Mouse (Mus musculus) Muller cell, postnatal 12 days (primary cell): ENCODE measurements at regions not wholly inside any gene's neighbourhood (a gene's known extent, or its start where the extent isn't known, plus 50 kb on each side); places are given as distances from the start of the nearest gene placed in this dataset.

Source experiments
- DNase-seq: peaks from one replicate; pipeline ENCODE4 v3.0.0-alpha.2; 2015; ENCODE audit errors: inconsistent ontology term

DNA sequence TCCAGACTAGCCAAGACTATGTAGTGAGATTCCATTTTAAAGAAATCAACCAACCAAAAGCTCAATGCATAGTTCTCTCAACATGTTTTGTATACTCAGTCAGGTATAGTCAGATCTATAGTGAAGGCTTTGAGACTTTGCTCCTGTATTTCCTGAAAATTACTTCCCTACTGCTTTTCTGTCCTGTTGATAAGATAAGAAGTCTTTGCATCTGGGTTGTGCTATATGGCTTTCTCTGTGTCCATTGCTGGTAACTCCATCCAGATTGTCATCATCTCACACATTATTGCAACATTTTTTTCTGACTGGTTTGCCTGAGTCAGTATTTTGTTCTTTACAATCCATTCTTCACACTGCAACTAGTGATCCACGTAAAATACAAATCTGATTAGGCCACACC is 74.0 kb downstream of the Agtr2 start:
- DNase-seq = no peak

DNA sequence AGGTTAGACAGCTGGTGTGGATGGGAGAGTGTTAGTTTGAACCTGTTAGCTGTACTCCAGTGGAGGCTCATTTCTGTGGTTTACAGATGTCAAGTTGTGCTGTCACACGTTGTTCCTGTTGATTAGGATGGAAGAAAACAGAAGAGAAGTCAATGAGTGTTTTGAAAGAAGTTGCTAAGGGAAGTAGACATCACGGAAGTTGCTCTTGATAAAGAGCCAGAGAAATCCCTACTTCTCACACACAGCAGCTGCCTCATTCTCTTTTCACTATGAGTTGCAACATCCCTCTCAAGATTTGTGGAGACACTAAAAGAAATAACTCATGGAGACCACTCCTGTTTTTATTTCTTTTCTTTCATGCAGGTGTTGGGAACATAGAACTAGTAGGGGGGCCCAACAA is 82.3 kb downstream of the Agtr2 start:
- no peak for DNase-seq

DNA sequence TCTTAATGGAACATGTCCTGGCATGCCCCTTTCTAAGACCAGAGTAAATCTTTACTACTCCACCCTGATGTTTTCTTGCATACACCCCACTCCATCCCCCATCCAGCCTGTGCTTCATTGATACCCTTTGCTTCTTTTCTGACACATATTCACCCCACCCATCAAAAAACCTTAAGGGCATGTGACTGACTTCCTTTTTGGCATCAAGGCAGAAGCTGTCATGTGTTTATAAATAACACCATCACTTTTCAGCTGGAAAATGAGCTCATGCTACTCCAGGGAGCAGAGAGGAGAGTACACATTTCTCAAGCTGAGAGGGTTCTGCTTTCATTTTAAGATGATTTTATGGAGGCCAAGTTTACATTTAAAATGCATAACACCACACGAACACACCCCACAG is 83.2 kb downstream of the Agtr2 start:
- DNase-seq = no peak

DNA sequence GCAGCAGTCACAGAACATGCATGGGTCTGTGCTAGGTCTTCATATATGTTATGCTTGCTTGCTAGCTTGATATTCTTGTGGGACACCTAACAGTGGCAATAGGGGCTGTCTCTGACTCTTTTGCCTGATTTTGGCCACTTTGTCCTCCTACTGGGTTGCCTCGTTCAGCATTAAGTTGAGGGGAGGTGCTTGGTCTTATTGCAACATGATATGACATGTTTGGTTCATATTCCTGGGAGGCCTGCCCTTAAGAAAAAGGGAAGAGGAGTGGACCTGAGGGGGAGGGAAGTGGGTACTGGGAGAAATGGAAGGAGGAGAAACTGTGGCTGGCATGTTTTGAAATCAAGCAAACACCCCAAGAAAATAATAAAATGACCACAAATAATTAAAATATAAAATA is 83.6 kb downstream of the Agtr2 start:
- no peak for DNase-seq

DNA sequence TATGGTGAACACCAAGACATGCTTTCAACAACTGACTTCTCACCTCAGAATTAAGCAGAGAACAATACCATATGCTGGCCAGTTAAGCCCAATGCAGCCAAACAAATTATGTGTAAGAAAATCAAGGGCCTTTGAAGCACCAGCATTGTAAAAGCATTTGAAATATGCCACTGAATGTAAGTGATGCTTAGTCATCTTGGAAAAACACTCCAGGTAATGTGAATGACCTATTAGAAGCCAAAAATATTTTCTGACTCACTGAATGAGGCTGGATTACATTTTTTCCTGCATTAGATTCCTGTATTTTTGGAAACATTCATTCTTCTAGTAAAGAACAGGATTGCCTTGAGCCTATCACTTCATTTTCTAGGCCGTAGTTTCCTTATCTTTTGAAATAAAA is 95.6 kb downstream of the Agtr2 start:
- peak; percentile 7 for DNase-seq

DNA sequence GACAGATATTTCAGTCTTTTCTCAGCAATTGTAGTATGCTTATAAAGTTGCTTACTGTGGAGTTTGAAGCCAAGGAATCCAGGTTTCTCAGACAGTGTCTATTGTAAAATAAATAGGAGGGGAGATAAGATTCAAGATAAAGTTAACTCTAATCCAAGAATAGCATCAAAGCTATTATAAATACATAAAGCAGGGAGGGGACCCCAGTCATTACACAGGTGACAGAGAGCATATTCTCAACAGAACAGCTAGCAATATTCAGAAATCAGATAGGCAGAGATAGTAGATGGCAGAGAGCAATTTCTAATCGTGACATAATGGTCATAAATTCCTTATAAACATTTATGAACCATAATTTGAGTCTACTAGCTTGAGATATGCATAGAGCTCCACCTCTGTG is 101.7 kb downstream of the Agtr2 start:
- DNase-seq = no peak

DNA sequence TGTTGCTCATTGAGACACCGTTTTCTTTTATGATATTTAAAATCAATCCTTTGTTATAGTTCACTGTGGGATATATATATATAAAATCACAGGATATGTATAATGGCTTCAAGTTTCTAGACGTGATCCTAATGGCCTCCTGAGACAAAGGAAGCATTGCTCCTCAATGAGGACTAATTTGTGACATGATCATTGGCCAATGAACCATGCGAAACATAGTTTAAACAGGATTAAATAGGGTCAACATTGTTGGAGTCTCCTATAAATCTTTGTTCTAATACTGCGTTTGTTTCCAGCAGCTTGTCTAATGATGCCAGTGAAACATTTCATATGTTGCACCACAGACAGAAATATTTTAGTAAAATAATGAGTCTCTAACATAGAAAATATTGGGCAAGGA is 105.5 kb downstream of the Agtr2 start:
- DNase-seq = no peak
